Mouse (Mus musculus) heart, adult 2 months (tissue): ENCODE data around the gene Hoxc11.

Source experiments
- CTCF ChIP-seq: fragments of 200-600 bp; IDR thresholded peaks from 2 replicates; pipeline ENCODE4 v1.8.1; 2022; ENCODE audit warnings: antibody characterized with exemption, mild to moderate bottlenecking, moderate library complexity
- EP300 ChIP-seq: fragments of 200-500 bp; IDR thresholded peaks from 2 replicates; pipeline ENCODE4 v1.6.1; 2011; ENCODE audit warnings: low read depth, low read length, control low read depth; ENCODE audit not compliant: insufficient read depth

- TF ChIP-seq CTCF (no peak), EP300 (no peak)
Observed at GRCm38 (mm10) chr15:102922636-102923500, 31.4 kb upstream of the Hoxc11 start.
